Mouse (Mus musculus) lung, embryonic 15.5 days (tissue): ENCODE results near the gene Zfp986. TPM values are rescaled to one million over a fixed set of nuclear protein-coding genes. Genes with fewer than 3 reads are reported as not detected.
A peak's percentile ranks its signal among the peaks of the same experiment; 100 is the strongest.
"Not testable (repeated sequence)": the region's sequence is repeated elsewhere in the genome, so short reads cannot be mapped to it uniquely, and the experiment has no call there.

Experiments
- ATAC-seq: fragments of 200-750 bp; cut with Nextera tagmentation; 2 replicates; pipeline ENCODE4 v1.8.0; 2017; ENCODE audit warnings: moderate number of reproducible peaks, borderline replicate concordance; ENCODE audit not compliant: low FRiP score, low TSS enrichment; ENCODE audit errors: extremely low read depth
- H3K27ac ChIP-seq: fragments of 300-500 bp; sonication (generic); 2 replicates; pipeline ENCODE4 v1.5.1; 2015; ENCODE audit warnings: moderate library complexity, mild to moderate bottlenecking, inconsistent platforms
- H3K27me3 ChIP-seq: fragments of 300-500 bp; sonication (generic); 2 replicates; pipeline ENCODE4 v1.6.1; 2015; ENCODE audit warnings: inconsistent platforms
- H3K36me3 ChIP-seq: fragments of 300-500 bp; sonication (generic); 2 replicates; pipeline ENCODE4 v1.6.1; 2015; ENCODE audit warnings: inconsistent platforms
- H3K4me1 ChIP-seq: fragments of 300-500 bp; sonication (generic); 2 replicates; pipeline ENCODE4 v1.6.1; 2015; ENCODE audit warnings: inconsistent platforms
- H3K4me2 ChIP-seq: fragments of 300-500 bp; sonication (generic); 2 replicates; pipeline ENCODE4 v1.6.1; 2015; ENCODE audit warnings: inconsistent platforms, mild to moderate bottlenecking, moderate library complexity
- H3K4me3 ChIP-seq: fragments of 300-500 bp; sonication (generic); 2 replicates; pipeline ENCODE4 v1.5.1; 2015; ENCODE audit warnings: mild to moderate bottlenecking, inconsistent platforms
- H3K9ac ChIP-seq: fragments of 300-500 bp; sonication (generic); 2 replicates; pipeline ENCODE4 v1.6.1; 2015; ENCODE audit warnings: inconsistent platforms
- H3K9me3 ChIP-seq: fragments of 300-500 bp; sonication (generic); 2 replicates; pipeline ENCODE4 v1.6.1; 2016; ENCODE audit warnings: inconsistent platforms
- WGBS: fragments of 180-500 bp; shearing (Covaris S2); methylation state at CpG from one replicate; pipeline ENCODE4 v1.1.7; 2015; 5-methylcytosine and 5-hydroxymethylcytosine counted together
- polyA plus RNA-seq: library from polyadenylated mRNA; unstranded; fragments of >200 nt; fragmentation: Nextera tagmentation; extraction: Ambion mirVana; gene quantifications from 2 replicates; pipeline ENCODE4 v1.2.1, GENCODE M21; 2015

The Zfp986 gene
- polyA plus RNA-seq: not detected in 2 replicates

GRCm38 (mm10) chr4:145868494-145868893 is at the start of gene Zfp986:
Gene Zfp986 (plus strand): TSS chr4:145868794.
- not testable (repeated sequence) for H3K4me3 ChIP-seq, H3K27me3 ChIP-seq, H3K27ac ChIP-seq, H3K9me3 ChIP-seq, H3K9ac ChIP-seq, ATAC-seq, H3K4me2 ChIP-seq, H3K4me1 ChIP-seq, H3K36me3 ChIP-seq
- WGBS: 73% methylated on average over 3 of the region's 3 CpGs

GRCm38 (mm10) chr4:145819946-145820345 is 48.6 kb upstream of the Zfp986 start:
- H3K9ac ChIP-seq, H3K4me1 ChIP-seq, H3K4me3 ChIP-seq, H3K36me3 ChIP-seq, H3K27me3 ChIP-seq, ATAC-seq, H3K9me3 ChIP-seq, H3K27ac ChIP-seq, H3K4me2 ChIP-seq: not testable (repeated sequence)
- no CpG with 5 or more reads among the region's 2 CpGs for WGBS

GRCm38 (mm10) chr4:145825606-145826005 is 43.0 kb upstream of the Zfp986 start:
- H3K27ac ChIP-seq, H3K4me1 ChIP-seq, ATAC-seq, H3K9ac ChIP-seq, H3K4me3 ChIP-seq, H3K36me3 ChIP-seq, H3K9me3 ChIP-seq, H3K27me3 ChIP-seq, H3K4me2 ChIP-seq: not testable (repeated sequence)
- 86% methylated on average over 4 of the region's 8 CpGs for WGBS

GRCm38 (mm10) chr4:145831328-145832062 is 37.1 kb upstream of the Zfp986 start:
- H3K4me3 ChIP-seq, H3K4me2 ChIP-seq, H3K4me1 ChIP-seq, H3K9ac ChIP-seq, H3K9me3 ChIP-seq, H3K27ac ChIP-seq, H3K36me3 ChIP-seq, H3K27me3 ChIP-seq: not testable (repeated sequence)
- WGBS: 93% methylated on average over 1 of the region's 14 CpGs
- ATAC-seq: peak; percentile 40; the same call in 1 of the 2 replicates

- not testable (repeated sequence) for H3K4me2 ChIP-seq, H3K36me3 ChIP-seq, H3K27me3 ChIP-seq, H3K4me3 ChIP-seq, H3K9me3 ChIP-seq, H3K9ac ChIP-seq, H3K4me1 ChIP-seq, H3K27ac ChIP-seq, ATAC-seq
- 77% methylated on average over 12 of the region's 18 CpGs for WGBS
Observed at GRCm38 (mm10) chr4:145836300-145836862, 32.2 kb upstream of the Zfp986 start.

- not testable (repeated sequence) for H3K4me1 ChIP-seq, H3K36me3 ChIP-seq, H3K9me3 ChIP-seq, H3K27ac ChIP-seq, H3K4me2 ChIP-seq, H3K4me3 ChIP-seq, H3K9ac ChIP-seq, H3K27me3 ChIP-seq
- peak; percentile 89 for ATAC-seq
- 51% methylated on average over 50 of the region's 75 CpGs for WGBS
Observed at GRCm38 (mm10) chr4:145836863-145837440, 31.6 kb upstream of the Zfp986 start.

GRCm38 (mm10) chr4:145846793-145847192 is 21.8 kb upstream of the Zfp986 start:
- ATAC-seq: peak; percentile 57
- H3K36me3 ChIP-seq: not testable (repeated sequence)

GRCm38 (mm10) chr4:145848183-145848890 is 20.3 kb upstream of the Zfp986 start:
- not testable (repeated sequence) for H3K4me2 ChIP-seq, H3K9me3 ChIP-seq, H3K4me1 ChIP-seq, H3K27ac ChIP-seq, H3K4me3 ChIP-seq, H3K9ac ChIP-seq, H3K27me3 ChIP-seq, H3K36me3 ChIP-seq
- 73% methylated on average over 4 of the region's 4 CpGs for WGBS
- 0 out of 2 replicates have a peak, but pooled peaks have one; percentile 15 for ATAC-seq

More at GRCm38 (mm10) chr4:145846793-145847192, 21.8 kb upstream of the Zfp986 start:
- not testable (repeated sequence) for H3K27ac ChIP-seq, H3K27me3 ChIP-seq, H3K4me3 ChIP-seq, H3K4me1 ChIP-seq, H3K9ac ChIP-seq, H3K4me2 ChIP-seq, H3K9me3 ChIP-seq

GRCm38 (mm10) chr4:145848891-145849214 is 19.7 kb upstream of the Zfp986 start:
- H3K27ac ChIP-seq, H3K4me1 ChIP-seq, H3K9me3 ChIP-seq, H3K9ac ChIP-seq, H3K4me2 ChIP-seq, H3K4me3 ChIP-seq, H3K27me3 ChIP-seq, H3K36me3 ChIP-seq: not testable (repeated sequence)
- 0 out of 2 replicates have a peak, but pooled peaks have one; percentile 4 for ATAC-seq
- 65% methylated on average over 3 of the region's 3 CpGs for WGBS

GRCm38 (mm10) chr4:145851421-145851820 is 17.2 kb upstream of the Zfp986 start:
- H3K9me3 ChIP-seq, H3K4me1 ChIP-seq, H3K27ac ChIP-seq, H3K27me3 ChIP-seq, H3K36me3 ChIP-seq, H3K4me2 ChIP-seq, H3K4me3 ChIP-seq, H3K9ac ChIP-seq, ATAC-seq: not testable (repeated sequence)
- 62% methylated on average over 8 of the region's 9 CpGs for WGBS

GRCm38 (mm10) chr4:145863872-145864271 is 4.7 kb upstream of the Zfp986 start:
- ATAC-seq: not testable (repeated sequence)

More at GRCm38 (mm10) chr4:145863872-145864271, 4.7 kb upstream of the Zfp986 start:
- not testable (repeated sequence) for H3K4me2 ChIP-seq, H3K36me3 ChIP-seq, H3K4me1 ChIP-seq, H3K9me3 ChIP-seq, H3K9ac ChIP-seq, H3K27me3 ChIP-seq, H3K4me3 ChIP-seq, H3K27ac ChIP-seq
- 77% methylated on average over 7 of the region's 8 CpGs for WGBS
